Mouse (Mus musculus) R1 (cell line): ENCODE results near the gene Tdrd9.

Source experiments
- DNase-seq: peaks from one replicate; pipeline ENCODE4 v3.0.0-alpha.2; 2018; ENCODE audit warnings: low read depth, low spot score

The Tdrd9 gene

DNA sequence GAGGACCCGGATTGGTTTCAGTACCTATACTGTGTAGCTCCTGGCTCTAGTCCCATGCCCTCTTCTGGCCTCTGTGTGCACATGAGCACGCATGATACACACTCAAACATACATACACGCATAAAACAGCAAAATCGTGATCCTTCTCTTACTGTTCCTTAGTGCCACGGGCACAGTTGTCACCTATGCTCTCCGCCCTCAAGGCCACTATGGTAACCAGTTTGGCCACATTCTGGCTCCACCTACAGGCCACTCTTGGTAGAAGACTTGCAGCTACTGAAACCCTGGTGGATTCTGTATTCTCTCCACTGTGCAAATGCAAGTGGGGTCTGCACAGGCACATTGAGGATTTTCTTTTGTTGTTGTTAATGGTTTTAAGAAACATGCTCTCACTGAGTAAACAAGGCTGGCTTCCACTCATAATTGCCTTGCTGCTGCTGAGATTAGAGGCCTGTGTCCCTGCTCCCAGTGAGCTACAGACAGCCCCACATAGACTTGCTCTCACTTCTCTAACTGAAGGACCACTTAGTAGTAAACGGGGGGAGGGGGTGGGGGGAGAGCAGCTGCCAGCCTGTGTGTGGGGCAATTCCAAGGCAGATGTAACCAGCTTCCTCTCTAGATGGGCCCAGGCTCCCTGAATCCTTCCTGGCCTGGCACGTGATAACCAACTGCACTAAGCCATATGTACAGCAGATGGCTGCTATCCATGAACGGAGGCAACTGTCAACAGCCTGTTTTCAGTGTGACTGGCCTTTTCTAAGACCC is 13.1 kb upstream of the Tdrd9 start:
- peak; percentile 68 for DNase-seq

DNA sequence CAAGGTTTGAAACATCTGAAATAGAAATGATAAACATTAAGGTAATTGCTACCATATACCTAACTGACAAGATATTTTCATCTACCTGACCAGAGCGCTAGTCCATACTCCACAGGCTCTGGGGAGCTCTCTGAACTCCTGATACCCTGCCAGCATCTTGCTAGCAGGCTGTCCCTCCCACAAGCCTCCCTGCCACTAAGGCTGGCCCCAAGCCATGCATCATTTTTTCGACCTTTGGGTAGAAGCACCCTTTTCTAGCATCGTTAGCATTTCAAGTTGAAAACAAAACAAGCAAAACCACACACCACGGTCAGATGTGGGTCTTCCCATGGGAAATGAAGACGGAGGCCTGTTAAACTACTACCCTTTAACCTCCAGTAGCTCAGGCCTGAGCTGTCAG is 8.0 kb upstream of the Tdrd9 start:
- DNase-seq, result no peak

- DNase-seq, result peak; percentile 93
Observed at GRCm38 (mm10) chr12:111966683-111967173, 4.6 kb upstream of the Tdrd9 start, which contains the start of gene Atp5mpl. Gene Atp5mpl (minus strand): TSS chr12:111966977.

DNA sequence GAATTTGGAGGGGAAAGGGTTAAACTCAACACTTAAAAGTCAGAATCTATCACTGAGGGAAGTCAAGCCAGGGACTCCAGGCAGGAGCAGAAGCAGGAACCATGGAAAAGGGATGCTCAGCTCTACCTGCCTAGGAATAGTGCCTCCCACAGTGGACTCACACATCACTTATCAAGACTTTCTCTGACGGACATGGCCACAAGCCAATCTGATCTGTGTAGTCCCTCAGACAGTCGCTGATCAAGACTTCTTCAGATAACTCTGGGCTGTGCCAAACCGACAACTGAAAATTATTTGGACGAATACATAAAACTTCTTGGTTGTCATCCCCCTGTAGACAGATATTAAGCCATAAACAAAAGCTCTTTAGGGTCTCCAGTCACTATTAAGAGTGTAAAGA is 1.3 kb upstream of the Tdrd9 start:
- DNase-seq, result no peak

- no peak for DNase-seq
Observed at GRCm38 (mm10) chr12:111972504-111972903, 1.1 kb downstream of the Tdrd9 start.

DNA sequence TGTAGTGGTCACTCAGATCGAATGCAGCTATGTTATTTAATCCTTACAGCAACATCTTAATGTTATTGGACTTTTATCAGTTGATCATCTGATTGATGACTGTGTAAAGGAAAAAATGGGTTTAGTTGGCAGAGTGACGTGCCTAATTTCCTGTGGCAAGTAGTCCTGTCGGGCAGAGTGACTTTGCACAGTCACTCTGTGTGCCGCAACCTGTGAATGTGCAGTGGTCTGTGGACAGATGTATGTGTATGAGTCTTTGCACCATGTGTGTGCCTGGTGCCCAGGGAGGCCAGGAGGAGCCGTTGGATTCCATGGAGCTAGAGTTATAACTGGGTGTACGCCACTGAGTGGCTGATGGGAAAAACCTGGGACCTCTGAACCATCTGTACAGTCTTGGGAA is 3.2 kb downstream of the Tdrd9 start:
- DNase-seq, result no peak

GRCm38 (mm10) chr12:111977138-111977537 is 5.8 kb downstream of the Tdrd9 start:
- DNase-seq, result no peak

DNA sequence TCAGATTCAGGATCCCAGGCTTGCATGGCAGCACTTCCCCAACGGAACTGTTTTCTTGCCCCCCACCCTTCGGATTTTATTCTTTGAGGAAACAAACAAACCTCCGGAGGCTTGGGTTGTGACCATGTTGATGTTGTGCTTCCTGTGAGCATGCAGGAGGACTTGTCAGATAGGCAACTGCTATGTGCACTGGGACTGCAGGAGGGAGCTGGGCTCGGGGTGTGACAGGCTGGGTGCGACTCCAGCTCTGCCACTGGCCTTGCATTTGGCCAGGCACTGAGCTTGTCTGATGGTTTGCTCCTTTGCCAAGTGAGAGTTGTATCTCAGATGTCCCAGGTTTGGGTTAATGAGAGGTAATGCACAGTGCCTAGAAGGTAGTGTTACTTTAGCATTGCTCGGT is 6.9 kb downstream of the Tdrd9 start:
- no peak for DNase-seq

DNA sequence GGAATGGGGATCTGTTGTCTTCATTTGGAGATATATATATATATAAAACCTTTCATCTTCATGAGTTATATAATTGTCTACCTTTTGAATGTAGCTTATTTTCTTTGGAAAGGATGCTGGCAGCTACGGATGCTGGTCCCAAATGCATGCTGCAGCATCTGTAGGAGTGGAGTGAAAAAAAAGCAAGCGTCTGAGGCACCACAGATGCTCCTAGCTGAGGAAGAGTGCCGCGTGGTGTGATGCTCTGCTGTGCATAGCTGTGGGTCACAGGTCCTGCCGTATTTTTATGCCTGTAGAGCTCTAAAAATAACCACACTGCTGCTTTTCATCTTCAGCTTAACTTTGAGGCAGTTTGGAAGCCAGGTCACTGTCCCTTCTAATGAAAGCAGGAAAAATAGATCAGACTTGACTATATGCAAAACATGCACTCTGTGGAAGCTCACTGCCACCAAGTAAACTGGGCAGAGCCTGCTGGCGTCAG is 9.6 kb downstream of the Tdrd9 start, which contains the start of gene Rd3l:
Gene Rd3l, minus strand, starts transcription at position 431 of the 481 bp plus-strand sequence.
- no peak for DNase-seq

DNA sequence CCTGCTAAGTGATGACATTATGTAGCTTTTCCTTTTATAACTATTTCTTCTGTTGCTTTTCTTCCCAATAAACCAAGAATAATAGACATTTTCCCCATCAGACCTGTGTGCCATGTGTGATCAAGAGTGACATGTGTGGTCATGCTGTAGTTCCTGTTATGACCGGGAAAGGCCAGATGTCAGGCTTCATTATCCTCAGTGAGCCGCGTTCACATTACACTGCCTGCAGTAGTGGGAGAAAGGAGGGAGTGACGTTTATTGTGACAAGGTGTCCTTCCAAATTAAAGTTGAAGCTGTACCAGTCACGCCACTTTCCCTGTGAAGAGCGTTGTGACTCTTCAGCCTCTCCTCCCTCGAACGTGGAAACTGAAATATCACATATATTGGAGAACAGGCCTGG is 10.5 kb downstream of the Tdrd9 start:
- DNase-seq, result no peak

DNA sequence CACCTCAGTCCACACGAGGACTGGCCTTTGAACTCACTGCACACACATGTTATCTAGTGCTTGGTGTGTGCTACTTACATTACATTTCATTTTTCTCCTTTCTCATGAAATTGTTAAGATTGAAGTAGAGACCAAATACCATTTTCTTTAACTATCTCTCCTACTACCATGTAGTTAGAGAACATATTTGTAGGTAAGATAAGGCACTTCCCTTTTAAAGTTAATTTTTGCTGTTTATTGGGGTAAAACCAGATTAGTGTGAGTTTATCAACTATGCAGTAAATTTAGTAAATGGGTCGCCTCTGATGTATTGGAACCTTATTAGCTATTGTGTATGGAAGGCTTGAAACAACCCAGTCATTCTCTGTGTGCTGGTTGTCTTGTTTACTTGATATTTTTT is 11.8 kb downstream of the Tdrd9 start:
- DNase-seq, result no peak

DNA sequence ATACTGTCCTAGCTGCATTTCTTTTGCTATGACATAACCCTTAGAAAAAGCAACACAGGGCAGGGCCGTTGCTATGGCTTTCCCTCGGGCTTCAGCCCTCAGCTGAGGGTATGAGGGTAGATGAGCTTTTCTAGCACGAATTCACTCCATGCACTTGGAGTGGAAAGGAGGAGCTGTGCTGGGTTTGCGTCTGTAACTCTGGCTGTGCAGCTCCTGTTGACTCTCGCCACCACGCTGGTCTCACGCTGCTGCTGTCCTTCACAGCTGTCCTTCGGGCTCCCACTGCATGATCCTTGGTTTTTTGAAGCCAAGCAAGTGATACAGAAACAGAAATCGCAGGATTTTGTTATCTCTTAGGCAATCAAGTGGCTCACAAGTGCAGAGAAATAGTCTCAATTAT is 15.4 kb downstream of the Tdrd9 start:
- DNase-seq, result no peak

DNA sequence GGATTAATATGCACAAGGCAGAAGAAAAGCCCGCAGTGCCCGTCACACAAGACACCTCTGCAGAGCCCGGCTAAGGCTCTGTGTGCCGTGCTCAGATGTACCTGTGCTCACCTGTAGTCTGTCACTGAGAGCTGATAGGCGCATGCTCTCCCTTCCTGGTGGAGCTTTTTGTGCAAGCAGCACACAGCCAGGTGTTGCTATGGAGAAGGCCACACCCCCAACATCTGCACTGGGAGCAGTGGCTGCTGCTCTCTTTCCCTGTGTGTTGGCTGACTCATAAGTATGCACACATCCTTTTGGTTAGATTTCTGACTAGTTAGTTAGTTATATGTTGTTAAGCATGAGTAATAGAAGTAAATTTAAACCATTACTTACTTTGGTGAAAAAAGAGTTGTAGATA is 21.3 kb downstream of the Tdrd9 start:
- DNase-seq, result peak; percentile 59

GRCm38 (mm10) chr12:111995161-111995560 is 23.8 kb downstream of the Tdrd9 start:
- DNase-seq, result no peak

DNA sequence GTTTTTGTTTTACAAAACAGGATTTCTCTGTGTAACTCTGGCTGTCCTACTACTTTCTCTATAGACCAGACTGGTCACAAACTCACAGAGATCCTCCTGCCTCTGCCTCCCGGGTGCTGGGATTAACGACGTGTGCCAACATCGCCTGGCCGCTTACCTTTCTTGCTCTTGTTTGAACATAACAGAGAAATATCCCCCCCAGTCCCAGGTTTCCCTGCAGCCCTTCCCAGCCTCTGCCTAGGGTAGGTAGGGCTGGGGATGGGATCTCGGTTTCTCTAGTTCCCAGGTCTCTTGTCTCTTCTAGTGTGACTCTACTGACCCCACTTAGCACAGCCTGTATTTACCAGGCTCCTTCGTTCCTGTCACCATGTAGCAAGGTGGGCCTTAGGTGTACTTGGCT is 28.4 kb downstream of the Tdrd9 start:
- no peak for DNase-seq

DNA sequence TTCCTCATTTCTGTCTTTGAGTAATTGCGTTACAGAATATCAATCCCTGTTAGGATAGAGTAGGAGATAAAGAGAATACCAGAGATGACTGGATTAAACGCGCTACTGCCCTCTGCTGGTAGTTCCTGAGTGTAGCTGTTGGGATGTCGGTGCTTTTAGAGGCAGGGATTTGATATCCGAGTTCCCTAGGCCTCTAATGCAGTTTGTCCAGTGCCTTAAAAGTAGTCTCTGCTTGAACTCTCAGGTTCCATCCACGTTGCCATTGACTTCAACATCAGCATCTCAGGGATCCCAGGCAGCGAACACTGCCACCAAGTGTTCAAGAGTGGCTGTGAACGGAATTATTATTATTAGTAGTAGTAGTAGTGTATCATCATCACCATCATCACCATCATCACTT is 29.9 kb downstream of the Tdrd9 start:
- peak; percentile 76 for DNase-seq

DNA sequence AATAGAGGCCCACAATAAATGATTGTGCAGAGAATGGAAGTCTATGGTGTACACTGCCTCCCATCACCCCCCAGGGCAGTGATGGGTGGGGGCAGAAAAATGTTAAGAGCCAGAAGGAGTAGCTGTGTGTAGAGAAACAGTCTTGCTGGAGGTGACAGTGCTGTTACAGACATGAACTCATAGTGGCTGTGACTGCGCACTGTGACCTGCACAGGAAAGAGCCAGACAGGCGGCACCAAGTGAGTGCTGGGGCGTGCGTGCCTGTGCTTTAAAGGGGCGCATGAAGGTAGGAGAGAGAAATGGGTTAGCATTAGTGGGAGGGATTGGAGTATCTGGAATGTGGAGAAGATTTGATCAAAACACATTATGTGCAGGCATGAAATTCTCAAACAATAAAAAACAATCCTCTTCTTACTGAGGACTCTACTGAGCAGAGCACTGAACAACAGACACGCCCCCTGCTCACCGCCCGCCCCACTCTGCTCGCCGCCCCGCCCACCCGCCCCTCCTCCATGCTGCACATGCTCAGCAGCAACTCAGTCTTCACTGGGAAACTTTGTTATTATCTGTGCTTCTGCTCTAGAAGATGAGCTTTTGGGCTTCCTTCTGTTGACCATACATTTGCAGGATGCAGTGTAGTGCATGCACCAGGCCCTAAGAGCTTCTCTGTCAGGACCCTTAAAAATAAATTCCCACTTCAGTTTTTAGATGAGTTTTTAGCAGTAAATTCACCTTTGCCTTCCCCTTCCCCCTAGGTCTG is 41.3 kb downstream of the Tdrd9 start:
- DNase-seq, result peak; percentile 46

- peak; percentile 33 for DNase-seq
Observed at GRCm38 (mm10) chr12:112013271-112013801, 42.0 kb downstream of the Tdrd9 start.

DNA sequence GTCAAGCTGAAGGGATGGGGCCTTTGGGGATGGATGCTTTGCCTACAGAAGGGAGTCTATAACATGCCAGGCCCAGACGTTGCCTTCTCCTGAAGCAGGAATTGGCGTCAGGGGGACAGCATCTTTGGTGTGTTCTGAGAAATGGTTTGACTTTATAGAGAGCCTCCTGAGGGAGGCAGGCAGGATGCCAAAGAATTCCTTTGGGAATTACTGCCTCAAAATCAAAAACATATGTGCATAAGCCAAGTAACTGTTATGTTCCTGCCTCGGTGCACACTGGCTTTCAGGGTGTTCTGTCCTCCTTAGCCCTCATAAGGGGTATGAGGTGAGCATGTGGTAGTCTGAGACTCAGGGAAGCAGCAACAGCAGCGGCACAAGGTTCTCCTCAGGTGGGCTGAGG is 45.0 kb downstream of the Tdrd9 start:
- DNase-seq, result no peak

GRCm38 (mm10) chr12:112023306-112023705 is 51.9 kb downstream of the Tdrd9 start:
- no peak for DNase-seq

GRCm38 (mm10) chr12:112024581-112025310 is 53.4 kb downstream of the Tdrd9 start:
- peak; percentile 23 for DNase-seq

DNA sequence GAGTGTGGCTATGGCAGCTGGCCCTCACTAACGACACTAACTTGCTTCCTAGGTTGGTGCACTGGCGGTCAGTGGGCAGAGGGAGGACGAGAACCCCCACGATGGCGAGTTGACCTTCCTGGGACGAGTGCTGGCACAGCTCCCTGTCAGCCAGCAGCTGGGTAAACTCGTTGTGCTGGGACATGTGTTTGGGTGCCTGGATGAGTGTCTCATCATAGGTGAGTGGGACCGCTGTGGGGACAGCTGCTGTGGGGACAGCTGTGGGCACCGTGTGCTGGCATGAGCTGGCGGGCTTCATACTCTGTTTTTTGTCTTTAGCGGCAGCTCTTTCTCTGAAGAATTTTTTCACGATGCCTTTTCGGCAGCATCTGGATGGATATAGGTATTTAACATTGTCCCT is 54.1 kb downstream of the Tdrd9 start:
- no peak for DNase-seq
